Mouse (Mus musculus) spleen, adult 2 months (tissue): ENCODE data around the gene Krt32. TPM values are rescaled to one million over a fixed set of nuclear protein-coding genes. Genes with fewer than 3 reads are reported as not detected.

ENCODE experiments used
- DNase-seq, 2 experiments: peaks; one replicate each; pipeline versions ENCODE4 v3.0.0 to v3.0.0-alpha.2; 2012 to 2021; ENCODE audit warnings: low spot score in 2 of 2, low read depth in 1 of 2
- H3K27ac ChIP-seq: fragments of 200-500 bp; 2 replicates; pipeline ENCODE4 v1.5.1; 2012; ENCODE audit warnings: low read length, inconsistent platforms; ENCODE audit not compliant: insufficient read depth
- H3K27me3 ChIP-seq: fragments of 200-500 bp; 2 replicates; pipeline ENCODE4 v1.6.1; 2012; ENCODE audit warnings: mild to moderate bottlenecking, moderate library complexity, low read length, inconsistent platforms; ENCODE audit not compliant: control insufficient read depth, insufficient read depth
- H3K36me3 ChIP-seq: fragments of 200-500 bp; 2 replicates; pipeline ENCODE4 v1.6.1; 2012; ENCODE audit warnings: mild to moderate bottlenecking, low read length, inconsistent platforms; ENCODE audit not compliant: control insufficient read depth, insufficient read depth
- H3K4me1 ChIP-seq: fragments of 200-500 bp; 2 replicates; pipeline ENCODE4 v1.6.1; 2011; ENCODE audit warnings: inconsistent platforms; ENCODE audit not compliant: control insufficient read depth, insufficient read depth, insufficient read length
- H3K4me3 ChIP-seq: fragments of 200-500 bp; 2 replicates; pipeline ENCODE4 v1.5.1; 2011; ENCODE audit warnings: mild to moderate bottlenecking, inconsistent platforms; ENCODE audit not compliant: insufficient read depth, insufficient read length; ENCODE audit errors: extremely low read depth
- CTCF ChIP-seq: fragments of 200-500 bp; IDR thresholded peaks from 2 replicates; pipeline ENCODE4 v1.5.1; 2011; ENCODE audit warnings: mild to moderate bottlenecking, inconsistent platforms; ENCODE audit not compliant: insufficient read depth, insufficient read length, insufficient replicate concordance; ENCODE audit errors: extremely low read depth
- POLR2A ChIP-seq: fragments of 200-500 bp; IDR thresholded peaks from 2 replicates; pipeline ENCODE4 v1.6.1; 2011; ENCODE audit warnings: low read depth, low read length, inconsistent platforms
- WGBS: fragments of 180-500 bp; shearing (Covaris S2); methylation state at CpG from one replicate; pipeline ENCODE4 v1.1.7; 2018; 5-methylcytosine and 5-hydroxymethylcytosine counted together
- polyA plus RNA-seq: library from polyadenylated mRNA; depleted of rRNA; stranded (reverse); fragments of >200 nt; gene quantifications from 2 replicates; pipeline ENCODE4 v1.2.3, GENCODE M21; 2012

The Krt32 gene
- polyA plus RNA-seq, 1 experiment, result not detected

- Histone ChIP-seq H3K36me3 (no peaks in the 10 kb centered on the region), H3K27ac (no peak overlapping the region)
- 81% methylated on average over 2 of the region's 2 CpGs for WGBS
Measured at GRCm38 (mm10) chr11:100113742-100114029, 25.7 kb upstream of the Krt32 start.

GRCm38 (mm10) chr11:100112935-100113741 is 25.1 kb upstream of the Krt32 start:
- no peak overlapping the region for H3K4me3 ChIP-seq

More at GRCm38 (mm10) chr11:100113742-100114029, 25.7 kb upstream of the Krt32 start:
- TF ChIP-seq POLR2A (no peak), CTCF (no peak)
- Histone ChIP-seq H3K4me3 (no peak overlapping the region), H3K27me3 (no peaks in the 10 kb centered on the region), H3K4me1 (no peaks in the 10 kb centered on the region)
- DNase-seq, result no peak

GRCm38 (mm10) chr11:100105576-100106122 is 17.6 kb upstream of the Krt32 start, which contains the start of gene Krt36:
Gene Krt36, minus strand, starts transcription at chr11:100105626.
- Histone ChIP-seq H3K27me3 (no peaks in the 10 kb centered on the region), H3K36me3 (no peaks in the 10 kb centered on the region), H3K4me1 (no peaks in the 10 kb centered on the region; the same call in 1 of the 2 replicates), H3K27ac (no peak within 1 kb of the TSS), H3K4me3 (no peak within 1 kb of the TSS)
- no peak for TF ChIP-seq POLR2A
- TF ChIP-seq CTCF, result no peak
- WGBS, result 80% methylated on average over 6 of the region's 6 CpGs
- no peak for DNase-seq

More at GRCm38 (mm10) chr11:100112935-100113741, 25.1 kb upstream of the Krt32 start:
- TF ChIP-seq POLR2A, result no peak
- TF ChIP-seq CTCF, result no peak
- H3K27me3 ChIP-seq, result no peaks in the 10 kb centered on the region
- no peaks in the 10 kb centered on the region for H3K4me1 ChIP-seq
- no peak for DNase-seq
- 85% methylated on average over 11 of the region's 11 CpGs for WGBS
- no peaks in the 10 kb centered on the region for H3K36me3 ChIP-seq
- H3K27ac ChIP-seq, result no peak overlapping the region

- no peaks in the 10 kb centered on the region for H3K36me3 ChIP-seq
- no peak for DNase-seq
- WGBS, result 63% methylated on average over 15 of the region's 15 CpGs
- TF ChIP-seq POLR2A (no peak), CTCF (no peak)
- no peaks in the 10 kb centered on the region for H3K27me3 ChIP-seq
- no peak overlapping the region for H3K4me3 ChIP-seq
- no peaks in the 10 kb centered on the region; the same call in 1 of the 2 replicates for H3K4me1 ChIP-seq
- no peak overlapping the region for H3K27ac ChIP-seq
Measured at GRCm38 (mm10) chr11:100102693-100103429, 14.8 kb upstream of the Krt32 start.

DNA sequence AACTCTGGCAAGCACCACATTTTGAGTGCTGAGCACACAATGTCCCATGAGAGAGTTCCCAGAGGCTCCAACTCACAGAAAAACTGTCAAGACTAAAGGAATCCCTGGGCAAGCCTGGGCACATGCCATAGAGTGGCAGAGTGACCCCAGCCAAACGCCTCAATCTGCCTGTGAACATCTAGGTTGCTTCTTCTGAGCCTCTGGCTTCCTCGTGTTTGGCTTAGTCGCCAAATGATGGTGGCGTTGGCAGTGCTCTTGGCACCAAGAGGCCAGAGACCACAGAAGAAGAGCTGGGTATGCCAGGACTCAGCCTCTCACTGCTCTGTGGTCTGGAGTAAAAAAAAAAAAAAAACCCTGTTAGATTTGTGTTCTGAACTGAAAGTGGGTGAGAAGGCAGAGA is 12.4 kb upstream of the Krt32 start:
- Histone ChIP-seq H3K36me3 (no peaks in the 10 kb centered on the region), H3K27ac (no peak overlapping the region), H3K4me1 (no peaks in the 10 kb centered on the region; the same call in 1 of the 2 replicates), H3K27me3 (no peaks in the 10 kb centered on the region), H3K4me3 (no peak overlapping the region)
- TF ChIP-seq CTCF (no peak), POLR2A (no peak)
- 73% methylated on average over 4 of the region's 4 CpGs for WGBS
- no peak for DNase-seq

DNA sequence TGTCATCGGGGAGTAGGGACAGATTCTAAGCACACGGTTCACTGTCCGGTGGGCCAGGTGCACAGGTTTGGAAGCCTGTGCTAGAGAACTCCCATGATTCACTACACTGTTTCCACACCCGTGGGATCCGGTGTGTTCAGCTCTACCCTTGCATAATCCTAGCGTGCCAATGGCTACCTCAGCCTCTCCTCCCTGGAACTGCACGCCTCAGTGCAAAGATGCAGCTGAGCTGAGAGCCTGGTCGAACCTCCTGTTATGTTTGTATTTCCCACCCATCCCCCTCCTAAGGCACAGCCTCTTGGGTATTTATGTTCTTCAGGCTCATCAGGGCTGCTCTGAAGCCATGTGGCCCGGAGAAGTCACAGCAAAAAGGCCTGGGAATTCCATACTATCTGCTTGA is 9.8 kb upstream of the Krt32 start:
- Histone ChIP-seq H3K4me3 (no peak overlapping the region), H3K36me3 (no peaks in the 10 kb centered on the region), H3K27me3 (no peaks in the 10 kb centered on the region), H3K27ac (no peak overlapping the region), H3K4me1 (no peaks in the 10 kb centered on the region; the same call in 1 of the 2 replicates)
- no peak for TF ChIP-seq CTCF
- no peak for TF ChIP-seq POLR2A
- DNase-seq, result no peak
- whole genome bisulfite sequencing, result 82% methylated on average over 9 of the region's 9 CpGs
